Mouse (Mus musculus): ENCODE measurements around the gene Gfm2. TPM values are rescaled to one million over a fixed set of nuclear protein-coding genes. Genes with fewer than 3 reads are reported as not detected.

Gene Gfm2
- 50.3 TPM for polyA plus RNA-seq (2014; fragmentation: Illumina TruSeq; extraction: RNeasy Lipid Tissue Mini Kit (QIAGEN cat#74804); ENCODE audit: low read depth, low replicate concordance)

DNA sequence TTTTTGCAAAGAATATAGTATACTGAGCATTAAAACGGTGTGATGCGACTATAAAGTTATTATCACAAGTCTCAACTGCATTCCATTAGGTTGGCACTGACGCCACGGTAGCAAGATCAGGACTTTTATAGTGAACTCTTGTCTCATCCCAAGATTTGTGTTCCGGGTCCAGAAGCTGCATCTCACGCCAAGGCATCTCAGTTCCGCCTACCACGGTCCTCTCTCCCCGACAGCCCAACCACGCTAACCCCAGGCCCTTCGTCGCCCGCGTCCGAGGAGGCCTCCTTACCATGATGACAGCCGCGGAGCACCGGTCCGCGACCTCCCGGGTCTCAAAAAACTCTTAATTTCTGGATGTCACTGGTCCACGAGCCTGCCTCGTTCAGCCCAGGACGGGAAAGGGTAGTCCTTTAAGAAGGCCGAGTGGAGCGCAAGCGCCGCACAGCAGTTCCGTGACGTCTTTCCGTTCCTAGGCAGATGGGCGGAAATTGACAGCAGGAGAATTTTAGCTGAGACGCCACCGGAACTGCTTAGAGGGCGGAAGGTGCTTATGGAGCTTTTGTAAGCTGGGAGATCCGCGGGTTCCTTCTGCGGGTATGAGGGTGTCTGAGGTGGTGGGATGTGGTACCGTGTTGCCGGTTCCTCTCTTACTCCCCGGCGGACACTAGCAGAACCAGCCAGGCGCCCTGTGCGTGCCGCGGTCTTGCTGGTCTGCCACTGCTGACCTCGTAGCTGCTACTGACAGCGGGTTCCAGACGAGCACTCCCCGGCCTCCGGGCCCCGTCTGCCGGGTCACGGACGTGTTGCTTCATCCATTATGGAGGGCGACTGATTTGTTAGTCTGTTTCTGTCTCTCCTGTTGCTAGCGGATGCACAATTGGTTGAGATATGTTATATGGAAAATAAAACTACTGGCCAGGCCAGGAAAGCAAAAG is at the start of gene Gfm2, which contains the start of gene Nsa2:
Gene Gfm2, plus strand, starts transcription at position 472 of the 935 bp plus-strand sequence.
Gene Nsa2, minus strand, starts transcription at position 472 of the 935 bp plus-strand sequence.

DNA sequence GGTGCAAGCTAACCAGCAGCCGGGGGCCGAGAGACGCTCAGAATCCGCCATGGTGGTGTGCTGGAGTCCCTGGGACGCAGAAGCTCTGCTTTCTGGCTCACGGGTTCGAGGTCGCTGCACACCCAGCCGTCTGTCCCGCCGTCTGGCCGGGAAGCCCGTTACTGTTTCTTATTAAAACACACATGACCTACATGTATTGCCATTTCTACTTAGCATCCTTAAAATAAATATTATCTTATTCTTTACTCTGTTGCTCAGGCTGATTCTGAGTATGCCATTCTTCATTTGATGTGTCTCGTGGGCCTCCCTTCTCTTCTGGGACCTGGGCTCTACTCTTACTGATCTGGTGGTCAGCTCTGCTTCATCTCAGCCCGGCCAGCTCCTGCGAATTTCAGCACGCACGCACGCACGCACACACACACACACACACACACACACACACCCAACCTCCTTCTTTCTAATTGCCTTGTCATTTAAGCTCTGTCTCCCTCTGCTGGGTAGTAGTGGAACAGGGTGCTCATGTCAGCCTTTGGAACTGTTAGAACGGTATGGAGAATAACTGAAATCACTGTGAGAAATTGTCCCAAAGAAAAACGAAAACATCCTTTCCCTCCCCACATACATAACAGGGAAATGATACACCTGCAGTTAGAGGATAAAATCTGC is 38.4 kb upstream of the Gfm2 start, which contains the start of gene Gm6169:
Gene Gm6169, minus strand, starts transcription at position 51 of the 666 bp plus-strand sequence.

DNA sequence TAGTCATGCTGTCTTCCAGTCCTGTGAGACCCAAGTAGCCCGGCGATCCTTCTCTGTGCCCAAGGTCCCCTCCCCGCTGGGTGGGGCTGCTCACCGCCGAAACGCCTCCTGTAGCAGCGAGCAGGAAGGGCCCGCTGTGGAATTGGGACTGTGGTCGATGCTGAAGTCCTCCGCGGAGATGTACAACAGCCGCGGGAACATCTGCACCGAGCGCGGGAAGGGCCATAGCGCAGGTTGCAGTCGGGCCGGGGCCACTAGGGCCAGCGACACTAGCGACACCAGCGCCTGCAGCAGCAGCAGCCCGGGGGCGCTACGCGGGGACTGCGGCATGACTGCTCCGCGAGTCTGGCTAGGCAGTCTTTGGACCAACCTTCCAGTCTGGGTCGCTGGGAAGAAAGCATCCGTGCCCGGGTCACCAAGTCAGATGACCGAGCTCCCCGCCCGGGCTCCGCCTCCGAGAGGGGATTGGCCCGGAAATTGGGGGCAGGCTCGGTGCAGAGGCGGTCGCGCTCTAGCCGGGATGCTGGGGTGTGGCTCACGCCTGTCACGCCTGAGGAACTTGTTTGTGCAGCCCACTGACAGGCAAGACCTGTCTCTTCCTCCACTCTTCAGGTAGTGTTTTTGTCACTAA is 60.3 kb downstream of the Gfm2 start, which contains the start of gene Hexb:
Gene Hexb, minus strand, starts transcription at position 426 of the 631 bp plus-strand sequence.

Other genes with a start within 250 kb of the Gfm2 start
- 0.13 TPM for gene Gcnt4, start 213.2 kb upstream of the Gfm2 start, polyA plus RNA-seq (2014; fragmentation: Illumina TruSeq; extraction: RNeasy Lipid Tissue Mini Kit (QIAGEN cat#74804); ENCODE audit: low read depth, low replicate concordance)
- not detected for gene 1700029F12Rik, start 103.6 kb upstream of the Gfm2 start, polyA plus RNA-seq (2014; fragmentation: Illumina TruSeq; extraction: RNeasy Lipid Tissue Mini Kit (QIAGEN cat#74804); ENCODE audit: low read depth, low replicate concordance)
- gene Fam169a, start 70.7 kb upstream of the Gfm2 start, polyA plus RNA-seq (2014; fragmentation: Illumina TruSeq; extraction: RNeasy Lipid Tissue Mini Kit (QIAGEN cat#74804); ENCODE audit: low read depth, low replicate concordance), result 0.50 TPM
- gene Gm6169, start 38.7 kb upstream of the Gfm2 start, polyA plus RNA-seq (2014; fragmentation: Illumina TruSeq; extraction: RNeasy Lipid Tissue Mini Kit (QIAGEN cat#74804); ENCODE audit: low read depth, low replicate concordance), result 1.2 TPM
- 68.3 TPM for gene Nsa2, start within 50 bp of the Gfm2 start, polyA plus RNA-seq (2014; fragmentation: Illumina TruSeq; extraction: RNeasy Lipid Tissue Mini Kit (QIAGEN cat#74804); ENCODE audit: low read depth, low replicate concordance)
- gene Hexb, start 60.4 kb downstream of the Gfm2 start, polyA plus RNA-seq (2014; fragmentation: Illumina TruSeq; extraction: RNeasy Lipid Tissue Mini Kit (QIAGEN cat#74804); ENCODE audit: low read depth, low replicate concordance), result 27.5 TPM
- 7.2 TPM for gene Enc1, start 103.2 kb downstream of the Gfm2 start, polyA plus RNA-seq (2014; fragmentation: Illumina TruSeq; extraction: RNeasy Lipid Tissue Mini Kit (QIAGEN cat#74804); ENCODE audit: low read depth, low replicate concordance)

Measured in heart, adult 10 weeks (tissue).